Mouse (Mus musculus) neural tube, embryonic 10.5 days (tissue): ENCODE data around the gene Gas8.
"Not testable (repeated sequence)": the region's sequence is repeated elsewhere in the genome, so short reads cannot be mapped to it uniquely, and the experiment has no call there.

Experiments used
- DNase-seq: peaks from one replicate; pipeline ENCODE4 v3.0.0-alpha.2; 2017; ENCODE audit warnings: low spot score; ENCODE audit errors: extremely low spot score

Gene Gas8

DNA sequence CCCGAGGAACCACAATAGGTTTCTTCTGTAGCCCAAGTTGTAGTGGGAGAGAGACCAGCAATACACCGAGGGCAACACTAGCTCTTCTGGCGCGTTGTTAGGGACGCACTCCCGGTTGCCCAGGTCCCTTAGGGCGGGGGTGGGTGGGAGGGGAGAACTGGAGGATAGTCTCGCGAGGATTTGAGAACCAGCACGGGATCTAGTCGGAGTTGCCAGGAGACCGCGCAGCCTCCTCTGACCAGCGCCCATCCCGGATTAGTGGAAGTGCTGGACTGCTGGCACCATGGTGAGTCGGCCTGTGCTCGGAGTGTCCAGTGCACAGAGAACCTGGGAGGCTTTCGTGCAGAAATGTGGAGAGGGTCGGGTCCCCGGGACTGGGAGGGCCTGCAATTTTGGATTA, at the start of gene Gas8:
Gas8 (plus strand) TSS at position 168 of the 400 bp plus-strand sequence.
- DNase-seq = peak; percentile 92

DNA sequence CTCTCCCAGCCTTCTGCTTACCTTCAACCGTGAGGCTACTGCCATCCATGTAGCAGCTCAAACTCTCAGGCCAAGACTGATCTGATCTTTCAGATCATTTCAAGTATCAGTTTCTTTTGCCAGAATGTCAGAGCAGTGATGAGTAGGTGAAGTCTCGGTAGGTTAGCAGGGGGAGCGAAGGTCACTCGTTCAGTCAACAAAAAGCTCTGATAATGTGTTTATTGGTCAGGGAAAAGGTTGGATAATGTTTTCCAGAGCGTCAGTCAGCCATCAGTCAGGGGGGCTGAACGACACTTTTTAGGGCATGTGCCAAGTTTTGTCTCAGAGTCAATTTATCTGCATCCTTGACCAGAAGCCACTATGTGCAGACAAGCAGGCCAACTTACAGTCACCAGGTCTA, 45.6 kb upstream of the Gas8 start:
- DNase-seq = not testable (repeated sequence)

DNA sequence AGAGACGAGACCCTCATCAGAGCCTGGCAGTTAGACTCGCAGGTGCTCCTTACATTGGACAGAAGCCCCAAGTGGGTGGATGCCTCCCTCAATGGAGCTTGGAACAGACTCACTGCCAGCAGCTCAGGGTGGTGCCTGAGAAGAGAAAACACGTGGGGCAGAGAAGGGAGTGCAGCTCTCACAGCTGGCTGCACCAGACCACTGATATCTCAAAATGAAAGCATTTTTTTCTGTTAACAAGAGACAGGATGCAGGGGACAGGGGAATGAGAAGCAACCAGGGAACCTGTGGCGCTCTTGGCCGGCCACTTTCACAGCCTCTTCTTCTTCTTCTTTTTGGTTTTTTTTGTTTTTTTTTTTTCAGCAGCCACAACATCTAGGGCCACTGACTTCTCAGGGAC, 44.1 kb upstream of the Gas8 start:
- not testable (repeated sequence) for DNase-seq

DNA sequence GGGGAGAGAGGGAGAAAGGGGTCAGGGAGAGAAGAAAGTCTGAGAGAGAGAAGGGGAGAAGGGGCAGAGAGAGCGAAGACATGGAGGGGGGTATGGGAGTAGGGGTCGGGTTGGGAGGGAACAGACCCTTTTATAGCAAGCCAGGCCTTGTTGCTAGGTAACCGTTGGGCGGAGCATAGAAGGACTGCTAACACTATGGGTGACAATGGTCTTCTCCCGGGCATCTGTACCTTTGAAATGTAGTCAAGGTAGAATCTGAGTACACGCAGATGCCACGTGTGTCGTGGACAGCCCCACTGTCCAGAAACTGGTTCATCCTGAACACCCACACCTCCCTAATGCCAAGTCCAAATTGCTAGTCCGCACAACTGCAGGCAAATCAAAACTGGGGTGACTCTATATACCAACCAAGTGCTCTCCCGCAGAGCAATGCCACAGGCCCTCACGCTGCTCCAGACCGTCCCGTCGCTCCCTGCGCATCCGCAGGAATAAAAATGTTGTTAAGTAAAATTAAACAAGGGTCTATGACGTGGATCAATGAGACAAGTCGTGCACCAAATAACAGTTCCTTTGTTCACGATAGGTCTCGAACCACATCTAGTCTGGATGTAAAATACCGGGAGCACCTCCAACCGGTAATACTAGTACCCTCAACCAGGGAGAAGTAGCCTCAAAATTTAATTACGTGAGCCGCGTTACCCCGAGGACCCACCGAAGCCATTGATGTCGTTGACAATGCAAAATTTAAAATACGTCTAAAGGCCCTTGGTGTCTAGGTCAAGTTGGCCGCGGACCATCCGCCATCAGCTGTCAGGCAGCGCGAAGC, 41.5 kb upstream of the Gas8 start:
- DNase-seq = peak; percentile 19

DNA sequence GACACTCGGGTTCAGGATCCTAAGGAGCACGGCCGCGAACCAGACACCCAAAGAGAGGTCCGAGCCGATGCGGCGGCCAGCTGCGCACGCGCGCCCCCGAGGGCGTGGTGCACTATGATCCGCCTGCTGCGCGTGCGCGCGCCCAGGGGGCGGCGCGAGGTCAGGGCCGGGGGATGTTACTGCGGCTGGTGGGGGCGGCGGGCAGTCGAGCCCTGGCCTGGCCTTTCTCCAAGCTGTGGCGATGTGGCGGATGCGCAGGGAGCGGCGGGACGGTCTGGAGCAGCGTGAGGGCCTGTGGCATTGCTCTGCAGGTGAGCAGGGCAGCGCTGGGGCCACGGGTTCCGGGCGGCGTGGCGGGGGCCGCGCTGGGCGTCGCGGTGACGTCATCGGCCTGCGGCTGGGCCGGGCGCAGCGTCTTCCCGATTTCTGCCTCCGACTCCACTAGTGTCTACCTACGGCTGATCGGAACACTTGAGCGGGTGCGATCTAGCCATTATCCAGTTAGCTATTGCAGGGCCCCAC, 40.8 kb upstream of the Gas8 start, which contains the start of gene Afg3l1:
Afg3l1 (plus strand) TSS at position 167 of the 522 bp plus-strand sequence.
- peak; percentile 95 for DNase-seq

DNA sequence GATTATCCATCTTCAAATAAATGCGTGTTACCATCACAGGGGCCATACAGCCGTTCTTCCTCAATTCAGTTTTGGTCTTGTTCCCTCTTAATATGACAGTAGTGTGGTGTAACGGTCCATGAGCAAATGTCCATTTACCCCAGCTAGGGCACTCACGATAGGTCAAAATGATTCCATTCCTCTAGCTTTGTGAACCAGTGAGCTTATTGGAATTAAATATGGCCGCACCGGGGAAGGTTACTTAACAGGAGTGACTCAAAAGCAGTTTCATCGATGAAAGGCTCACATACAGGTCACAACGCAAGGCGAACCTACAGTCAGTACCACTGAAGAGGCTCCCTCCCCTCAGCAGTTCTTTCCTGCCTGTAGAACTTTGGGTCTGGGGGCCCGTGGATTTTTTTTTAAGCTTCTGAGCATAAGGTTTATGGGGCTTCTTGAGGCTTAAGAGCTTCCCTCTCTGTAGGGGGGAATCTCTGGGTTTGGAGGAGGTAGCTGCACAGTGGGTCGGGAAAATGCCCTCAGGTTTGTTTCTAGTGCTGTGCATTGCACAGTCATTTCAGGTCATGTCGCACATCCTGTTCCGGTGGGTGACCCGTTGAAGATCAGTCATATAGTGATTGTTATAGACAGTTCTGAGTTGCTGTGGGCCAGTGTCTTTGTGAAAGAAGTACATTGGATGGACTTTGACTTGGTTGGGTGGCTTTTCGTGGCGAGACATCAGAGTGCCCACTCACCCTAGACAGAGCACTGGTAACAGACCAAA, 40.0 kb upstream of the Gas8 start:
- DNase-seq = peak; percentile 30

DNA sequence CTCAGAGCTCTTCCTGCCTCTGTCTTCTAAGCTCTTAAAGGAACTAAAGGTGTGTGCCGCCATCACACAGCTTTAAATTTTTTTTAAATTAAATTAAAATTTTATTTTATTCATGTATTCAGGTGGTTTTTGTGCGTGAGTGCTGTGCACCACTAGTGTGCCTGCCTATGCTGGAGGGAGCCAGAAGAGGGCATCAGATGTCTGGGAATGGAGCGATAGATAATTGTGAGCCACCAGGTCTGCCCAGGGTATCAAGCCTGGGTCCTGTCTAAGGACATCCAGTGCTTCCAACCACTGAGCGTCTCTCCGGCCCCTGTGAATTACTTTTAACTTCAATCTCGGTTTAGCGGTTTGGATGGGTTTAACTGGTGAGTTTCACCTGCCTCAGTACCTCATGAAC, 36.0 kb upstream of the Gas8 start:
- no peak for DNase-seq

DNA sequence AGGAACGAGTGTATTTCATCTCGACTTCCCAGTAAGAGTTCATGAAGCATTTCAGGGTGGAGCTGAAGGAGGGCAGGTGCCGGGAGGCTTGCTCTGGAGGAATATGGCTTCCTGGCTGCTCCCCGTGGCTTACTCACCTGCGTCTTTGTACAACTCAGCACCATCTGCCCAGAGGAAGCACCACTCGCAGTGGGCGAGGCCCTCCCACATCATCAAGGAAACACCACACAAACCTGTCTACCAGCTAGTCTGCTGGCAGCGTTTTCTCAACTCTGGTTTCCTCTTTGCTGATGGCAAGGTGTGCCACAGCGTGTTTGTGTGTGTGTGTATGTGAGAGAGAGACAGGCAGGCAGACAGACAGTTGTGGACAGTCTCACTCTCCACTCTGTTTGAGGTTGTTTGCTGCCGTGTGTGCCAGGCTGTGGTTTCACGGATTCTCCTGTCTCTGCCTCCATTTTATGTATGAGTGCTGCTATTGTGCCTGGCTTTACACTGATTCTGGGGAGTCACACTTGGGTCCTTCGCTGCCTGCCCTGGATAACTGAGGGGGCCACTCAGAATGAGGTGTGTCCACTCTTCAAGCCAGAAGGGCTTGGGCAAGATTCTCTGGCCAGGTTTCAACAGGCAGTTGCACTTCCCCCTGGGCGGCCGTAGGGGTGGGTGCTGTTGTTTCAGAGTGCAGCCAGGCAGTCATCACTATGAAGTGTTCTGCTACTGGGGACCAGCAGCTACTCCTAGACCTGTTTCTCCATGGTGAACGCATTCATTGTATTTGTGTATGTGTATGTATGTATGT, 27.2 kb upstream of the Gas8 start:
- DNase-seq = no peak

DNA sequence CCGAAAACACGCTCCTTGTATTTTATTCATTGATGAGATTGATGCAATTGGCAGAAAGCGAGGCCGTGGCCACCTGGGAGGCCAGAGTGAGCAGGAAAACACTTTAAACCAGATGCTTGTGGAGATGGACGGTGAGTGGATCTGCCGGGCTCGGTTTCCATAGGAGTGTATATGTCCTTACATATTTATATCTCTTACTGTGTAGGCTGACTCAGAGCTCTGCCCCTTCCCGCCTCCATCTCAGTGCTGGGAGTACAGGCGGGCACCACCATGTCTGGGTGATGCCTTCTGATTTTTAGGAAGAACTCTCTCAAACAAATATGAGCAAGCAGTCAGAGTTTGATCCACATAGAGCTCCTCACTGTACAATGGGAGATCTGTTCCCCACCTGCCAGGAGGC, 25.7 kb upstream of the Gas8 start:
- no peak for DNase-seq

DNA sequence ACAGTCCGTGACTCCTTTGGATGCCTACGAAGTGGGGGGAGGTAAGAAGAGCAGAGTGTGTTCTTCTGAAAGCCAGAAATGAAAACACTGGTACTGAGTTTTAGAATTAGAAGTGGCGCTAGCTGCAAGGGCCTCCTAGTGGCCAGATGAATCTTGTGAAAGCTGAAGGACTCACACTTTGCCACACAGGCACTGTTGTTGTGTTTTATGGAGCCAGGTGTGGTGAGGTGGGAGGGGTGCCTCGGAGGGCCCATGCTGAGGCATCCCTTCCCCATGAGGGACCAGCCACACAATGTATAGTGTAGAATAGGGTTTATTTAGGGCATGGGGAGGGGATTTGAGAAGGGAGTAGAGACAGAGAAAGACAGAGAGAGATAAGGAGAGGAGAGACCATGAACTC, 20.9 kb upstream of the Gas8 start:
- DNase-seq = no peak

DNA sequence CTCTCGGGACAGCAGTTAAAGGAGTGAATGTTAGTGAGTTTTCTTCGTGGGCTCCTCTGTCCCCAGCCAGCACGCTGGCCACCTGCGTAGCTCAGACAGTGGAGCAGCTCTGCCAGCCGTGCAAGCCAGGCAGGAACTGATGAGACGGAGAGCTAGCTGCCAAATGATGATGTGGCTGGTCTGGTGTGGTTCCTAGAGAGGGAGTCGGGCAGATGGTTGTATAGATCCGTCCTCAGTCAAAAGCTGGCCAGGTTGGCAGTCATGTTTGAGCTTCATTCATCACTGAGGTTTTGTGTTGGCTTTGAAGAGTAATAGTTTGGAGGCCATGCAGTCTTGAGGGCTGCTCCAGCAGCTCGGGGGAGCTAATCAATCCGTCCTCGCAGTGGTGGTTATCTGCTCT, 19.7 kb upstream of the Gas8 start:
- DNase-seq = no peak

DNA sequence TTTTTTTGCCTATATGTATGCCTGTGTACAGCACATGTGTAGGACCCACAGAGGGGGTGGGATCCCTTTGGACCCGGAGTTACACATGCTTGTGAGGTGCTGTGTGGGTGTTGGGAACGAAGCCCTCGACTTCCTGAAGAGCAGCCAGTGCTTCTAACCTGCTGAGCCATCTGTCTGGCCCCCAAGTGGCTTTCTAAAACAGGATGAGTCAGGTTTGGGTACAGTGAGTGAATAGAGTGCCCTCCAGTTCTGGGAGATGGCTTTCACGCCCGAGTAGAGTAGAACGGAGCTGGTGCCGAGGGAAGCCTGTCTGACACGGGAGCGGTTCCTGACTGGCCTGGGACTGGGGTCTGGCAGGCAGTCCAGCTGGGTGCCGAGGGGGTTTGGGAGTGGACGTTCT, 19.1 kb upstream of the Gas8 start:
- no peak for DNase-seq

DNA sequence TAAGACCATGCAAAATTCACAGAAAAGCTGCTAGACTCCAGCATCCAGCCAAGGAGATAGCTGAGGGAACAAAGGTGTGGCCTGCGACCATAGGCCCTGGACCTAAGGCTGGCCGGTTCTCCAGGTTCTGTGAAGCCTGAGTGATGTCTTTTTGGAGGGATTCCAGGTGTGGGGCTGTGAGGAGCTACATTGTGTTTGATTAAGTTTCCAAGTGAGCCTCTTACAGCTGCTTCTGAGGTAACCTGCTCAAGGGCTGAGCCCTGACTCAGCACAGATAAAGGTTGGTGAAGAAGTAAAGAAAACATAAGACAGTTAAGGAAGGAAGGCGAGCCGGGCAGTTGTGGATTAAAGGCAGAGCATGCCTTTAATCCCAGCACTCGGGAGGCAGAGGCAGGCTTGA, 16.4 kb upstream of the Gas8 start:
- DNase-seq = no peak

DNA sequence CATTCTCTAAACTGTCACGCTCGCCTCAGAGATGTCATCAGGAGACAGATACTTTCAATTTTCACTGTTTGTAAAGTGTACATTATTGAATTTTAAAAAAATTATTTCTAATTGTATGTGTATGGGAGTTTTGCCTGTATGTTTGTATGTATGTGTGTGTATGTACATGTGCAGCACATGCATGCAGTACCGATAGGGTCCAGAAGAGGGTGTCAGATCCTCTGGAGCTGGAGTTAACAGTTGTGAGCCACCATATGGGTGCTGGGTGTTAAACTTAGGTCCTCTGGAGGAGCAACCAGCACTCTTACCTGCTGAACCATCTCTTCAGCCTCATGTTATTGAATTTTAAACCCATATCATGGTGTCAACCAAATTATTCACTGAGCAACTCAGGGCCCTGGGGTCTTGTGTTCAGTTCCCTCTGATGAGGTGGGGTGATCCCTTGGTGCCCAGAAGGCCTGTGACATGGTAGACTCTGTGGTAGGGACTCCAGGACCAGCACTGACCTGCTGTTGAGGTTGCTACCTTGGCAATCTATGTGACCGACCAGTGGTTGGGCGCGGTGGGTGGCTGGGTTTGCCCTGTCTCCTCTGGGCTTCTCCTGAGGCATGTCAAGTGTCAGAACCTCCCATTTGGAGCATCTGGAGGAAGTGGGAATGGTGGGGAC, 14.7 kb upstream of the Gas8 start:
- no peak for DNase-seq

DNA sequence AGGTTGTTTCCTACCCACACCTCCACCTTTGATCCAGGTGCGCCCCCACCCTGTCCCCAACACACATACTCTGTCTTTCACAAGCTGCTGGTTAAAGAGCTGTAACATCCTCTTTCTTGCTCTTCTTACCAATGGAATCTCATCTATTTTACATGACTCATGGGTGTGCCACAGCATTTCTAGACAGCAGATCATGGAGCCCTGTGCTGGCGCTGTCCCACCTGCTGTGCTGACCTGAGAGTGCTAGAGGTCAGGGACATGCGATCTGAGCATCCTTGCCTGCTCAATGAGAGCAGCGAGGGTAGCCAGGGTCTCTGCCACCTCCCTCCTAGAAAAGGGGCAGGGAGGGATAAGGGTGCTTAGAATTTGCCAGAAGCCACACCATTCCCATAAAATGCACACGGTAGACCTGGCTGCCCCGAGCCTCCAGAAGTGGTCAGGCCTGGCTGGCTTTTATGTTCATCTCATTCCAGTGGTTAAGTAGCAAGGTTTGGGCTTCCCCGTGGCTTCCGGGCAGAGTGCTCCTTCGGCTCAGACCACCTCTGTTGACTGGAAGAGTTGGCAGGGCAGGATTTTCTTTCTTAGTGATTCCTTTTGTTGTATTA, 13.9 kb upstream of the Gas8 start:
- no peak for DNase-seq

DNA sequence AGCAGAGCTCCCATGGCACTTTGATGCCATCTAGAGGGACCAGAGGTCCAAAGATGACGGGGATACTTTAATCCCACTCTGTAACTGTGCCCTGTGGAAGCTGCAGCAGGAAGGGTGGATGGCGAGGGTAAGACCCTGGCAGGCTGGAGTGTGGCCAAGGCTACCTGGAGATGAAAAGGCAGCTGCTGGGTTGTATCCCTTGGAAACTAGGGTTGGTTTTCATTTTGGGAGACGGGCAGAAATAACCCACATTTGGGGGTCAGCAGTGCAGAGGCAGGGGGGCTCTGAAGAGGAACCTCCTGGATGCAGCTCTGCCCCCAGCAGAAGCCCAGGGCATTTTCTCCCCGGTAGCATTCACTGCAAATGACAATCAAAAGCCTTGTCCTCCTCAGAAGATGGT, 13.4 kb upstream of the Gas8 start:
- DNase-seq = no peak

DNA sequence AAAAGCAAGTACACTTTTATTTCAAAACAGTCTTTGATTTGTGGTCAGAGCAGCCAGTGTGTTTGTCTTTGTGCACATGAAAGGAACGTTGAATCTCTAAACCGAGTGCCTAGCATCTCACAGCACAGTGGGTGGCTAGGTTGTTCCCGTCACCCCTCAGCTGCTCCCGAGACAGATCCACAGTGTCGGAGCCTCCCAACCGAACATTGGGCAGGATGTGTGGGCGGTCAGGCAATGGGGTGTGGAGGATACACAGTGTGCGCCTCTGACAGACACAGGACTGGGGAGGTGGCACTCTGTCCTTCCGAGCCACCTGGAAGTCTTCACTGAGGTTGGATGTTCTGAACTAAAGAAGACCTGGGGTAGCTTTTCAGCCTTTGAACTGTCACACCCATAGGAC, 12.9 kb upstream of the Gas8 start:
- no peak for DNase-seq

DNA sequence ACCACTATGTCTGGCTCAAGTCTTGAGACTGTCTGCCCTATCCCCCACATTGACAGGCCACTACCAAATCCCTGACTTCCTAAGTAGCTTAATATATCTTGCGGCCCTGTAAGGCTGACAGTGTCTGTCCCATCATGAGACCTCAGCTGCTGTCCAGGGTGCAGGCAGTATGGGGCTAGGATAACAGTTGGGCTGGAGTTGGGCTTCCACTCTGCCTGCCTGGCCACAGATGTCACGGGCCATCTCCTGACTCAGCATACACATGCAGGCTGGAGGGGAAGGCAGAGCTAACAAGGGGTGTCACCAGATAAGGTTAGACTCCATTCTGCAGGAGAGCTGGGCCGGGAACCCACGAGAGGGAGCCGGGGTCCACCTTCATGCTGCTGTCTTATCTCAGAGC, 11.5 kb upstream of the Gas8 start:
- DNase-seq = no peak

DNA sequence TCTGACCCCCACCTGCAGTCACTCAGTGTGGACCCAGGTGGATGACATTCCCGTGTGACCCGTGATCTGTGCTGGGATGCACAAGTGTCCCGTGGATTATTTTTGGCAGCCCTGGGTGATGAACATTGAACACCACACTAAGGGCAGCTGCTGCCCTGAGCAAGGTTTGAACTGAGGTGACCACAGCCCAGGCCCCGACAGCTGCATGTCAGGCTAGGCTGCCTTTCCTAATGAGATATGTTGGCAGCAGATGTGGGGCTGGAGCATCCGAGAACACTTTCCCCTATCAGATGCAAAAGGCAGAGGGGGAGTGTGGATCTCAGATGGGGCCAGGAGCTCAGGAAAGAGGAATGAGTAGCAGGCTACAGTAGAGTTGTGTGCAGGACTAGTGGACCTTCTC, 7.8 kb upstream of the Gas8 start:
- no peak for DNase-seq

DNA sequence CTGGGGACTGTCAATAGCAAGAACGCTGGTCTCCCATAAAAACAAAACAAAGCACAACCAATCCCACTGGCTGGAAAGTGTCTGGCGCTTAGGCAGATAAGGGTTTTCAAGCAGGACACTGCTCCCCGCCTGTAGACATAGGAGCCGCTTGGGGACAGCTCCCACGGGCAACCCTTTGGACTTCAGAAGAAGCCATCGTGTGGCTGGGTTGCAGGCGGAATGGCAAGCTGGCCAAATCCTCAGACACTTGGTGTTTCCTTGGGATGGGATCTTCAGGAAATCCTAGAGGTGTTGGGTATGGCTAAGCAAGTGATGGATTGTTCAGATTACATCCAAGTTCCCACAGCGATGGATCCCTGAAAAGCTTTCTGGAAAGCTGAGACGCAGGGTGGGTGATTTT, 4.5 kb upstream of the Gas8 start:
- DNase-seq = peak; percentile 36
